Mouse (Mus musculus): ENCODE results near the gene Omp. TPM values are rescaled to one million over a fixed set of nuclear protein-coding genes. Genes with fewer than 3 reads are reported as not detected.

Gene Omp
- total RNA-seq, 1 experiment from 2014 or later: 0.23 TPM

GRCm38 (mm10) chr7:98142648-98143047 lies 2.7 kb downstream of the Omp start:
- ATAC-seq (replicated peaks; ENCODE audit: low read depth, poor library complexity, severe bottlenecking): no peak

GRCm38 (mm10) chr7:98142247-98142646 lies 3.1 kb downstream of the Omp start:
- no peak for ATAC-seq (replicated peaks; ENCODE audit: low read depth, poor library complexity, severe bottlenecking)

- ATAC-seq (replicated peaks; ENCODE audit: low read depth, poor library complexity, severe bottlenecking): 0 out of 2 replicates have a peak, but pooled peaks have one; percentile 40
Measured at GRCm38 (mm10) chr7:98141206-98141605, 4.1 kb downstream of the Omp start.

- ATAC-seq (replicated peaks; ENCODE audit: low read depth, poor library complexity, severe bottlenecking): peak; percentile 72
Measured at GRCm38 (mm10) chr7:98140597-98140996, 4.7 kb downstream of the Omp start.

DNA sequence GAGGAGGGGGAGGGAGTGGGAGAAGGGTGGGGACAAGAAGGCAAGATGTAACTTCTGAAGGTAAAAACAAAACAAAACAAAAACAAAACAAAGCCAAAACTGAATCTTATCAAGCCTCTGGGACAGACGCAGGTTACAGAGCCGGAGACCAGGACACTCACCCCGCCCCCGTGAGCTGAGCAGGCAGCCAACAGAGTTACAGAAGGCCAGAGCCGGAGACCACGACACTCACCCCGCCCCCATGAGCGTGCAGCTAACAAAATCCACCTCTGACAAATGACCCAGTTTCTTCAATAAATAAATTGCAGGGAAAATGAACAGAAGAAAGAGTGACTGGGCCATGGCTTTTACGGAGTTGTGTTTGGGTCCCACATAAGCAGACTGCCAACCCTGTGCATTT lies 6.1 kb downstream of the Omp start:
- no peak for ATAC-seq (replicated peaks; ENCODE audit: low read depth, poor library complexity, severe bottlenecking)

DNA sequence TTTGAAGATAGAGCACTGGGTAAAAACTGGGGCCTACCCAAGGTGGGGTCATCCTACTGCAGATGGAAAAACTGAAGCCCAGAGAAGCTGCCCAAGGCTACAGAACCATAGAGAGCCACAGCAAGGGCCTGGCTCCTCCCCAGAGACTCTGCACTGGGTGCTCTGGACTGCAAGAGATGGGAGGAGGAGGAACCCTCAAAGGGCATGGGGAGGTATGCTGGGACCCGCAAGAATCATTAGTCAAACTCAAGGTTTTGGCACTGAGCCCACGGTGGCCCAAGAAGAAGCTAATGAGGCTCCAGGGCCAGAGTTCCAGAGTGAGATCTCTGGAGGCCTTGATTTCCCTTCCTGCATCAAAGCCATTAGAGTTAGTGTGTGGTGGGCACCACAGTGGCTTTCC lies 7.3 kb downstream of the Omp start:
- ATAC-seq (replicated peaks; ENCODE audit: low read depth, poor library complexity, severe bottlenecking): no peak

DNA sequence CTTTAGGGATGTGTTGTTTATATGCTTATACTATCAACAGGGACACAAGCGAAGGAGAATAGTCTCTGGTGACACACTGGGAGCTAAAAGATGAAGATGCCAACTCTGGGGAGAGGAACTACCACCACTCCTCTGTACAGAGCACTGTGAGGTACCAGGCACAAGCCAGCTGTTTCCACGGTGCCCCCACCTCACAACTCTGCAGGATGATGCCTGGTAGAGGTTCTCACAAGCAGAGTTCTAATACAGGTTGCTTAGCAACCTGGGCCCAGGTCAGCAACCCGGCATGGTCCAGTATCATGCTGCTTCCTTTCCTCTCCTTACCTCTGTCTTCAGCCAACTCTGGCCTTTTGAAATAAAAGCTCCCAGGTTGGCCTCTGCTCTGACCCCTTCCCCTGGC lies 7.7 kb downstream of the Omp start:
- ATAC-seq (replicated peaks; ENCODE audit: low read depth, poor library complexity, severe bottlenecking): no peak

DNA sequence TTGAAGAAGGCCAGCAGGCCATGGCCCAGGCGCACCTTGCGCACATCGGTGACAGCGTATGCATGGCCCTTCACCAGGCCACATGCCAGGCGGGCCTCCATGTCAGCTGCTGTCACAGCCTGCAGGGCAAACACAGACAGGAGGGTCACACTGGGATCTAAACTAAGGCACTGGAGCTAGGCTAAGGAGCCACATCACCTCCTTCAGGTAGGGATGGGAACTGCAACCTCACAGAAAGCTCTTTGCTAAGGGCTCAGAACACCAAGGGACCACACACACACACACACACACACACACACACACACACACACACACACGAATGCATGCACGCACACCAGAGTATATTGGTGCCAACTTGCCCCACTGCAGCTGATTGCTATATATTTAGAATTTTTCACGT lies 13.6 kb downstream of the Omp start:
- ATAC-seq (replicated peaks; ENCODE audit: low read depth, poor library complexity, severe bottlenecking): peak; percentile 32; the same call in 1 of the 2 replicates

DNA sequence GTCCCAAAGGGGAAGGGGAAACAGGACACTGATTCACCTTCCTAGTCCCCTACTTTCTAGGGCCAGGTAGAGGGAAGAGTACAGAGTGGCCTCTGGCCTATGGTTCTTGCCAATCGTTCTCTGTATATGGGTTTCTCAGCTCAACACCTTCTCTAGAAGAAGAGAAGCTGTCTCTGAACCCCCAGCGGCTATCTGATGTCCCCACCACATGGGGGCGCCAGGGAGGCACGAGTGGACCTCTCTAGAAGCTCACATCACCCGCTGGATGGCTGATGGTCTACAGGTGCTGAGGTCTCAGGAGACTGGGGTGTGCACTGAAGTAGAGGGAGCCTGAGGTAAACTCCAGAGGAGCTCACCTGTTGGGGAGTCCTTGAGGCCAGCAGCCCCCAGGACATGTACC lies 19.8 kb downstream of the Omp start:
- peak; percentile 73 for ATAC-seq (replicated peaks; ENCODE audit: low read depth, poor library complexity, severe bottlenecking)

GRCm38 (mm10) chr7:98124701-98125100 lies 20.6 kb downstream of the Omp start:
- ATAC-seq (replicated peaks; ENCODE audit: low read depth, poor library complexity, severe bottlenecking): no peak

DNA sequence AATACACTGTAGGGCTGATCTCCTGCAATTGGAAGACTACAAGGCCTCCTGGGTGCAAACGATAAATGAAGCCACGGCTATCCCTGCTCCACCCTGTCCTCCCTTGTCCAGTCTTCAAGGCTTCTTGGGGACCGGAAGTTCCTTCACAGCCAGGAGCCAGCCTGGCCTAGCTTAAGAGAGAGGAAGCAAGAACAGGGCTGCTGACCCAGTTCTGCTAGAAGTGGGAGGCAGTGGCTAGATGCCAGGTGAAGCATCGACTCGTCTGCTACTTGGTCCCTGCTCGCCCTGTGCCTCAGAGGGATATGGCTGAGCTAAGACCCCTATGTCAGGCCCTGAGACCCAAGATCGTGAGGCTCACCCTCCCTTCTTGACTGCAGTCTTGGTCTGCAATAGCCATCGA lies 23.6 kb downstream of the Omp start:
- no peak for ATAC-seq (replicated peaks; ENCODE audit: low read depth, poor library complexity, severe bottlenecking)

DNA sequence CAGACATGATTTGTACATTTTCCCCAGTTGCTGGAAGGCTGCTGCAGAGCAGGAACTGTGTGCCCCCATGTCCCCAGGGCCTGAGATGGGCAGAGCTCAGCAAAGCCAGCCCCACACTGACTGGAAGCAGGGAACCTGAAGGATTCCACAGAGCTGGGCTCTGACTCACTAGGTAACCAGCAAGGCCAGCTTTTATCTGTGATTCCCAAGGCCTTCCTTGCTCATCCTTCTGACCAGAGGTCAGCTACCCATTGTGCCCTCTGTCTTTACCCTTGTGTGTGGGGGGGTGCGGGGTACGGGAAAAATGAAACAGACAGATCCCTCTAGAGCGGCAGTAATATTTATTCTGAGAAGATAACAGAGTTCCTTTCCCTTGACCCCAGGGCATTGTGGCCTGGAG lies 24.1 kb downstream of the Omp start:
- no peak for ATAC-seq (replicated peaks; ENCODE audit: low read depth, poor library complexity, severe bottlenecking)

- ATAC-seq (replicated peaks; ENCODE audit: low read depth, poor library complexity, severe bottlenecking): peak; percentile 91
Measured at GRCm38 (mm10) chr7:98120325-98120724, 25.0 kb downstream of the Omp start.

GRCm38 (mm10) chr7:98119961-98120232 lies 25.4 kb downstream of the Omp start:
- ATAC-seq (replicated peaks; ENCODE audit: low read depth, poor library complexity, severe bottlenecking): no peak

GRCm38 (mm10) chr7:98119179-98119960 lies 25.9 kb downstream of the Omp start, which contains the start of gene Myo7a:
Gene Myo7a, minus strand, starts transcription at chr7:98119524.
- no peak for ATAC-seq (replicated peaks; ENCODE audit: low read depth, poor library complexity, severe bottlenecking)

GRCm38 (mm10) chr7:98117012-98117660 lies 28.2 kb downstream of the Omp start:
- ATAC-seq (replicated peaks; ENCODE audit: low read depth, poor library complexity, severe bottlenecking): 0 out of 2 replicates have a peak, but pooled peaks have one; percentile 19

DNA sequence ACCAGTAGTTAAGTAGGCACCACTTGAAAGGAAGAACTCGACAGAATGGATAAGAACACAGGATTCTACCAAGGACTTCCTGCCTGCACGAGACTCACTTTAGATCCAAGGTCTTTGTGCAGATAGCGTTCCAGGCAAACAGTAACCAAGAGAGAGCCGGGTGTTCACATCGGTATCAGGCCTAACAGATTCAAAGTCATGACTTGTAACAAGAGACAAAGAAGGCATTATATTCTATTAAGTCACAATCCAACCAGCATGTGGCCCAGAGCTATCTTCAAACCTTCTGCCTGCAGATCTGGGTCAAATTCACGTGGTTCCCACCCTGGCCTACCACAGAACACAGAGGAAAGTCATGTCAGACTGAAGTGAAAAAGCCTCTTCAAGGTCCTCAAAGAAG lies 30.6 kb downstream of the Omp start:
- no peak for ATAC-seq (replicated peaks; ENCODE audit: low read depth, poor library complexity, severe bottlenecking)

DNA sequence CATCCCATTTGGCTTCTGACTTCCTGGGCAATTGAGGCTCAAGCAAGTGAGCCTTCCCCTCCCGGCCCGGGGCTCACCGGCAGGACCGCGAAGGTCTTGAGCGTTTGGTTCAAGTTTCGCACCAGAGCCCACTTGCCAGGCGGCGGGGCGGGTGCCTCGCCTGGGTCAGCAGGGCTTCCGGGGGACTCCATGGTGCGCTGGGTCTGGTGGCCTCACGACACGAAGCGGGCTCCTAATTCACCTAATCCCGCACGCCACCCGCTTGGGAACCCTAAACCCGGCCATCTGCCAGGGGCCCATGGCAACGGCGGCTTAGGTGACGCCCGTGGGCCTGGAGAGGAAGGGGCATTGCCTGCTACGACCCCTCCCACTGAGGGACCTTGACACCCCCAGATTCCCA lies 34.1 kb downstream of the Omp start:
- ATAC-seq (replicated peaks; ENCODE audit: low read depth, poor library complexity, severe bottlenecking): no peak

- no peak for ATAC-seq (replicated peaks; ENCODE audit: low read depth, poor library complexity, severe bottlenecking)
Measured at GRCm38 (mm10) chr7:98109771-98110170, 35.5 kb downstream of the Omp start.

DNA sequence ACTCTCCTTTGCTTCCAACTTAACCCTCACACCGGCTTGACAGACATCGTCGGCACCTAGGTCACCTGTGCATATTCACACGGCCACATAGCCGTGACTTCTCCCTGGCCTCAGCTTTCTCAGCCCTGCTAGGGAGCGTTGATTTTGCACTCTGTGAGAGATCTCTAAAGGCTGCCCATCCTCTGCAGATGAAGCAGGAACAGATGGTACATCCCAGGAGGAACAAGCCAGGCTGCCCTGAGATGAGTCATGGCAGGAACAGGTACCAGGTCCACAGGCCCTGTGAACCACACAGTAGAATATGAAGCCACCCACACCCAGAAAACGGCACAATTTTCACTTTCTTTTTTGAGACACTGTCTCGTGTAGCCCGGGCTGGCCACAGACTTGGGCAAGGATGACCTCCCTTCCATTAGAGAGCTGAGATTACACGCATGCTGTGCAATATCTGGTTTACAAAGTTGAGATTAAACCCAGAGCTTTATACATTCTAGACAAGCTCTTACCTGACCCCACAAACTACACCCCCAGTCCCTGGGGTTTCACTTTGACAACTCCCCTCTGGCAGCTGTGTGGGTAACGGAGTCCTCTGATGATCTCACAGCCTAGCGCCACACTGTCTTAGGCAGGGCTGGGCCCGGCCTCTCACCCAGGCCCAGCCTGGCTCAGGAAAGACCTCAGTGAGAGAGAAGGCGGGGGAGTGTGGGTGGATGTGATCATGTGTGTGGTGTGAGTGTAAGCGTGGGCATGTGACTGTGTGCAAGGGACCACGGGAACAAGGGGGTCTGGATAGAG lies 36.5 kb downstream of the Omp start:
- ATAC-seq (replicated peaks; ENCODE audit: low read depth, poor library complexity, severe bottlenecking): peak; percentile 43

DNA sequence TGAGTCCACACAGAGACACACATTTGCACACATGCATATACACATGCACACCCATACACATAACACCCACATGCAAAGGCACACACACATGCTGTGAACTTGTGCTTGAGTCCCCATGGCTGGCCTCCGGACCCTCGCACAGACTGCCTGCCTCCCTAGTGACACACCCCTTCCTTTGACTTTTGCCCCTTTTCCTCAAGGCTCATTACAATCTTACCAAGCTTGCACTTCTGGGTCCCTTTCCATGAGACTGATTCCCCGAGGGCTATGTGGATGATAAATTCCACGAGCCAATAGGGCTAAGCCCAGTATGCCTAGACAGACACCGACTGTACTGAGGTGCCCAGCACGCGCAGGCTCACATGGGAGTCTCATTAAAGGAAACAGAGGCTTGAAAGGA lies 39.0 kb downstream of the Omp start:
- no peak for ATAC-seq (replicated peaks; ENCODE audit: low read depth, poor library complexity, severe bottlenecking)

All from common myeloid progenitor, adult 5-6 weeks (primary cell).